Mouse (Mus musculus) urinary bladder, postnatal 25 days (tissue): ENCODE results near the gene Igdcc4.
"Not testable (repeated sequence)": the region's sequence is repeated elsewhere in the genome, so short reads cannot be mapped to it uniquely, and the experiment has no call there.

Experiments used
- DNase-seq: peaks from one replicate; pipeline ENCODE4 v3.0.0; 2022; ENCODE audit warnings: low spot score

Igdcc4 gene

DNA sequence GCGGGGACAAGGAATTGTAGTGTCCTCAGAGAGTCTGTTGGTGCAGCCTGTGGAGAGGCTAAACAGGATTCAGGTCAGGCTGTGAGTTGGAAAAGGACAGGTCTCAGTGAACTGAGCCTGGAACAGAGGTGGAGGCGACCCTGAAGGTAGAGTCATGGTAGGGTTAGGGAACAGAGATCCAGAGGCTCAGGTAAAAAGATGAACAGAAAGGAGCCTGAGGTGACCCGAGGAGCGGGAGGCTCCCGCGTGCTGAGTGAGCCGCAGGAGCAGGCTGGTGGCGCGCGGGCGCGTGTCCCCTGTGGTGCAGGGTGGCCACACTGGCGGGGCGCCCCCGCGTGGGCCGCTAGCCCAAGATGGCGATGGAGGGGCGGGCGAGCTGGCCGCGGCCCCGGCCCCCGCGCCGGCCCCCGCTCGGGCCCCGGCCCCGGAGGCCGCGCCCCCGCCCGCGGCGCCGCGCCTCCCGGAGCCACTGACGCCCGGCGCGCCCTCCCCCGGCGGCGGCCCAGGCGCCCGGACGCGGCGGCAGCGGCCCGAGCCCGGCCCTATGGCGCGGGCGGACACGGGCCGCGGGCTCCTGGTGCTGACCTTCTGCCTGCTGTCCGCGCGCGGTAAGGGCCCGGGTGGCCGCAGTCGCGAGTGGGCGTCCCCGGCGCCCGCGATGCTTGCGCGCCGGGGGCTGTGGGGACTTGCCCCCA, at the start of gene Igdcc4:
Igdcc4 (plus strand) TSS at position 496 of the 695 bp plus-strand sequence.
- DNase-seq: peak; percentile 29

DNA sequence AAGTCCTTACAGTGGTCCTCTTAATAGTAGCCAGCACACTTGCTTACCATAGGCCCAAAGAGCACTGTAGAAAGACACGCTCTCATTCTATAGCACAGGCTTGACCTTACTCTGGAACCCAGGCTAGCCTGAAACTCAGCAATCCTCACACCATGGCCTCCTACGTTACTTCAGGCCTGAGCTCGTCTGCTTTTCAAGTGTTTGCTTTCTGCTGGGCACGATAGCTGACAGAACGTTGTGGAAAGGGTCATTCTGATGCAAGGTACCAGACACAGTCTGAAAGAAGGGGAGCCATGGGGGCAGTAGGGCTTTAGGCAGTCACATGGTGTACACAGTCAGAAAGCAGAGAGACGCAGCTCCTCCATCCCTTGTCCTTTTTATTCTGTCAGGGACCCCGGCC, 37.0 kb upstream of the Igdcc4 start:
- DNase-seq: no peak

DNA sequence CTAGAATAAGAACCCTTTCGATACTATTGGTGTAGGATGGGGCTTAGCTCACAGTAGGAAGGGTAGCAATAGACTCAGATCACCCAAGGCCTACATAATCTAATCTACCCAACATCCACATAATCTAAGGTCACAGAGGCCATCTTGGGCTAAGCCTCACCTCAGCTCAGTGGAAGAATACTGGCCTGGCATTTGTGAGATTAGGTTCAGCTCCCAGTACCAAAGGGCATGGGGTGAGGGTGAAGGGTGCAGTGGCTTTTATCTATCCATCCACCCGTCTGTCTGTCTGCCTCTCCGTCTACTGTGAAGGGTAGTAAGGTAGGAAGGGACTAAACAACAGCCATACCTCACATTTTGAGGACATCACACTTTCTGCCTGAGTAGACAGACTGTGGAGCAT, 30.7 kb upstream of the Igdcc4 start:
- no peak for DNase-seq

DNA sequence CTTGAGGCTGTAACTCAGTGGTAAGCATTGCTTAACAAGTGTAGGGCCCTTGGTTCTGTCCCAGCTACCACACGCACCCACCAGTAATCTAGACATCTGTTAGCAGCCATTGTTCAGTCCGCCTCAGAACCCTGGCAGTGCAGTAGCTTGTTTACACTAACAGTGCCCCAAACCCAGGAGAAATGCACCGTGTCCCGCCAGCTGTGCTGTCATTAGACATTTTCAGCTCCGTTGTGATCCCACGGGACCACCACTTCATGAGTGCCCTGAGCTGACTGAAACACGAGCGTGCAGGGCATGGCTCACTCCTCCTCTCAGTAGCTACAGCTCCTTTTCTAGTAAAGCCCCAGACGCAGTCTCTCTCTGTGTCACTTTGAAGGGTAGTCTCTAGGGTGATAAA, 27.7 kb upstream of the Igdcc4 start:
- DNase-seq: no peak

DNA sequence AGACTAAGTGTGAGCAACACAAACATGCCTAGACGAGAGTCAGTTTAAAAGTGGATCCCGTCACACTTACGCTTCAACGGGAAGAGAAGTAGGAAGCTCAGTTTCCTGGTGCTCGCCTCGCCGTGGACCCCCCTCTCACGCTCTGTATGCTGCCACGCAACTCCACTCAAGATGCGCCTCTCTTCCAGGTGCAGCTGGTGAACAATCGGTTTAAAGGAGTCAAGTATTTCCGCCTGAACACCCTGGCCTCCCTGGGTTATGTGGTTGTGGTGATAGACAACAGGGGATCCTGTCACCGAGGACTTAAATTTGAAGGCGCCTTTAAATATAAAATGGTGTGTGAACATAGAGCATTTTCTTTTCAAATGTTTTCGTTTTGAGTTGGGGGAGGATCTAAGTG, 27.0 kb upstream of the Igdcc4 start:
- DNase-seq: no peak

DNA sequence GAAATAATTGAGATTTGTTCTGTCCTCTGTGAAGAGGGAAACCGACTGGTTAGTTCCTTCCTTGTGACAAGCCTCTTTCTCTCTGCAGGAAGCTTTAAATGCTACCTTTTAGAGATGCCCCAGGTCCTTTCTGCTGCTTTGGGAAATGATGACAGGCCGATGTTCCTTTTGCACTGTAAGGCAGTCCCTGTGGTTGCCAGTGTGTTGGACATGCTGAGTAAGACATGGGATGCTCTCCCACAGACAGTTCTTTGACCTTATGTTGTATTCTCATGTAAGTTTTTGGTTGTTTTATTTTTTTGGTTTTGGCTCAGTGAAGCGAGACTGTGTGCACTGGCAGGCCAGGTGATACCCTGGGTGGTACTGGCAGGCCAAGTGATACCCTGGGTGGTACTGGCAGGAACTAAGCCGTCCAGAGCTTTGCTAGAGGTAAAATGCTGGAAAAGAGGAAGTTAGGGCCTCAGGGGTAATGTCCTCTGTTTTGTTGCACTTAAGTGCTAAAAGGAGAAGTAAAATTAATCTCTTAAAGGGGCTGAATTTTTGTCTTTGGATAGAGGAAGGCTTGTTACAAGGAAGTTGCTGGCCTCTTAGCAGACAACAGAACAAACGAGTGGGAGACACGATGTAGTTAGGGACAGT, 26.3 kb upstream of the Igdcc4 start:
- DNase-seq: no peak

DNA sequence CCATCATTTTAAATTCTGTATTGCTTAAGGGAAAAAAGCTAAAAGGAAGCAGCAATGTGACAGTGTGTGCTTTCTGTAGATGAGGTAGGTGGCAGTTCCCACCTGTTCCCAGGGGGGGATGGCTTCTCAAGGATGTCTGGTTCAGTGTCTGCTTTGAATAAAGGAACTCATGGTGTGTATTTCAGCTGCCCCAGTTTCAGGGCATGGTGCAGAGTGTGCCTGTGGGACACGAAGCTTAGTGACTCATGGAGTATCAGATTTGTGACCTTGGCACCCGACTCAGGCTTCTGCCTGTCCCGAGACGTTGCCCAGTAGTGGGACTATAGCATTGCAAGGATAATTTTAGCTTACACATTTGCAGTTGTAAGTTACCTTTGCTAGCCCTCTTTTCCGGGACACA, 23.8 kb upstream of the Igdcc4 start:
- DNase-seq: no peak

DNA sequence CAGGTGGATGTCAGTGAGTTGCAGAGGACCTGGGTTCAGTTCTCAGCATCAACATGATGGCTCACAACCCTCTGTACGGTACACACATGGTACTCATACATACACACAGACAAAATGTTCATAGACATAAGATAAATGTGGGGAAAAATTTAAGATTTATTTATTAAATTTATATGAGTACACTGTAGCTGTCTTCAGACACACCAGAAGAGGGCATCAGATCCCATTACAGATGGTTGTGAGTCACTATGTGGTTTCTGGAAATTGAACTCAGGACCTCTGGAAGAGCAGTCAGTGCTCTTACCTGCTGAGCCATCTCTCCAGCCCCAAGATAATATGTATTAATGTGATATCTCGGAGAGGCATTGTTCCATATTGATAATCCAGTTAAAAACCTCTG, 21.1 kb upstream of the Igdcc4 start:
- DNase-seq: not testable (repeated sequence)

DNA sequence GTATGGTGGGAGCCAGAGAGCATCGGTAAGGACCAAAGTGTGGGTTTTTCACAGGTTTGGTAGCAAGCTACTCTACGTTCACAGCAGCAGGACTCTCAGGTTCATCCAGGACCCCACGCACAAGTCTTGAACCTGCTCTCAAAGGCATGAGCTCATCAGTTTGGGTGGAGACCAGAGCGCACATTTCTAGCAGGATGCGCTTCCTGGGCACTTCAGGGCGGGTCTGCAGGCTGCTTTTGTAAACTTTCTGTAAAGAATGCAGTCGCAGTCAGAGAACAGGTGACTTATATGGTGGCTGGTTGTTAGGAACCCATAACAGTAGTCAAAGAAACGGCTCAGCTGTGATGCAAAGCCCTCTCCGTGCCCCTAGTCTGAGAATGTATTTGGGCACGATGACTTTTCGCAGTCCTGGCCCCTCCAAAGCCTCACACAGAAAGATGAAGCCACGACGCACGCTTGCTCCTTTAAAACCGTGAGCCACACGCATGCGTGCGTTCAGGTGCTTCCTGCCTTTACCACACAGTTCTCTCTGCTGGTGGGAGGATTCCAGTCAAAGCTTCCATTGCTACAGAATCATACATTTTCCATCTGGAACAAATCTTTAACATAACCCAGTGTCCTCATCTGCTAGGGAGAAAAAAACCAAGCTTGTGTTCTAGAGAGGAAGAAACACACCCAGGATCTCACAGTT, 18.1 kb upstream of the Igdcc4 start:
- DNase-seq: no peak

DNA sequence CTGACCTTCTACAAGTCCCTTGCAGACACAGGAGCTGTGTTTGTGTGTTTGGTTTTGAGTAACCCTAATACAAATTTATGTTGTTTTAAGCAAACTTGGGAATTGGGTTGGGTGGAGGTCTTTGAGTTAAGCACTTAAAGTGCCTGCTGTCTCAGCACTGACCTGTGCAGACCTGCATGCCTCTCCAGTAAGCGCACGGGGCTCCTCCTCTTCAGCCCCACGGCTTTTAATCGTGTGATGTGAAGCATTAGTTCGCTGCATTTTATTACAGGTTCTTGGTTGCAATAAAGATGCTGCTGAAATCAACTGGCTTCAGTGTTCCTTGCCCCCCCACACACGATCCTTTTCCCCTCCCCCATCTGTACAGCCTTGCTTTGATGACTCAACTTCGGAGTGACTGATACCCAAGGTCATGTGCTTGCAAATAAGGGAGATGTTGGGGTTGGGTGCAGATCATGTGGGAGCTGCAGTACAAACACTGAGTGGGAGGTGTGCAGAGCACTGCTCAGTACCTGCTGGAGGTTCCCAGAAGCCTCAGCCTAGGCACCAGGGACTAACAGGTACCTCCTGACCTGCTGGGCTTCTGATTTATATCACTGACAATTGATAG, 17.0 kb upstream of the Igdcc4 start:
- DNase-seq: no peak

DNA sequence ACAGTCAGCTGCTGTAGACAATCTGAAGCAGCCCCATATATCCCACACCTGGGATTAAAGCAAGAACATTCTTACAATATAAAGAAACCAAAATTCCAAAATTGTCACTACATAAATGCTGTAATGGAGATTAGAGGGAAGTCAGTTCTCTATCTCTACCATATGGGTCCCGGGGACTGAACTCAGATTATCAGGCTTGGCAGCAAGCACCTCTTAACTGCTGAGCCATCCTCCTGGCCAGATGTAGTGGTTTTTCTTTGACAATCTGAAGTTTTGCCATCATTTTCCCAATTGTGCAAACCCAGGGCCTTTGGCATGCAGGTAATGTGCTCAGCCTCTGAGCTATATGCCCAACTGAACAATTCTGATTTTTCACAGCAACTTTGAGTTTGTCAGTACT, 16.0 kb upstream of the Igdcc4 start:
- no peak for DNase-seq

DNA sequence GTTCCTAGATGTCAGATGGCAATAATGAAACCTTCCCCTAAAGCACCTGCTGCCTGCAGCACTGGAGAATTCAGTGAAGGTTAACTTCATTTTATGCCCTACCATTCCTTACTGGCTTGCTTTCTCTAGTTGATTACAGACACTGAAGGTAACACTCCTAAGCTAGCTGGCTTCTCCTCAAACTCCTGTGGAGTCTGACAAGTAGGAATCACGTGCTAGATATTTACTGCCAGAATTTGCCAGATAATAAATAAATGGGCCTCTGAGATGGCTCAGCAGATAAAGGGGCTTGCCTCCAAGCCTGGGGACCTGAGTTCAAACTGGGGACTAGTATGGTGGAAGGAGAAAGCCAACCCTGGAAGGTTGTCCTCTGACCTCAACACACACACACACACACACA, 14.5 kb upstream of the Igdcc4 start:
- no peak for DNase-seq

DNA sequence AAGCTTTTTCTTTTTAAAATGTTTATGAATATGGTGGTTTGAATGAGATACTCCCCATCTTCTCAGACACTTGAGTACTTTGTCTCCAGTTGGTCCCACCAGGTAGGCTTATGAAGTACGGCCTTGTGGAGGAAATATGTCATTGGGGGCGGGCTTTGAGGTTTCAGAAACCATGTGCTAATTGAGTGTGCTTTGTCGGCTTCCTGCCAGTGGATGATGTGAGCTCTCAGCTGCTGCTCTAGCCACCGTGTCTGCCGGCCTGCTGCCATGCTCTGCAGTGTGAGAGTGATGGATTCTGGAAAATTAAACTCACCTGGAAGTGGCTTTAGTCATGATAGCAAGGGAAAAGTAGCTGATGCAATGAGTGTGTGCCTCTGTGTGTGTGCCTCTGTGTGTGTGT, 13.8 kb upstream of the Igdcc4 start:
- DNase-seq: no peak

DNA sequence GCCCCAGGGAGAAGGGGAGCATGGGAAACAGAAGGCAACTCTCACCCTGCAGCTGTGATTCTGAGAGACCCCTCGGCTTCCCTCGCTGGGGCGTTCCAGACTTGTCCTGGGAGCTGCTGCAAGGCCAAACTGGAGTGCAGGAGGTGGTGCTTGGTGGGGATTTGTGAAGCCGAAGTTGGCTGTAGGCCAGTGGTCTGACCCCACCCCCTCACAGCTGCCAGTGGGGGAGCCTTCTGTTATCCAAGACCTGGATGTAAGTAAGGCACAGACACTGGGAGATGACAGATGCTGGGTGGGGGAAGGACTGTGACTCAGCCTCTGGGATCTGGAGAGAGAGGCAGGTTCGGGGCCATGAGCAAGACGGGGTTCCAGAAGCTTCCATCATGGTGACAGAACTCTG, 7.0 kb upstream of the Igdcc4 start:
- DNase-seq: peak; percentile 19

DNA sequence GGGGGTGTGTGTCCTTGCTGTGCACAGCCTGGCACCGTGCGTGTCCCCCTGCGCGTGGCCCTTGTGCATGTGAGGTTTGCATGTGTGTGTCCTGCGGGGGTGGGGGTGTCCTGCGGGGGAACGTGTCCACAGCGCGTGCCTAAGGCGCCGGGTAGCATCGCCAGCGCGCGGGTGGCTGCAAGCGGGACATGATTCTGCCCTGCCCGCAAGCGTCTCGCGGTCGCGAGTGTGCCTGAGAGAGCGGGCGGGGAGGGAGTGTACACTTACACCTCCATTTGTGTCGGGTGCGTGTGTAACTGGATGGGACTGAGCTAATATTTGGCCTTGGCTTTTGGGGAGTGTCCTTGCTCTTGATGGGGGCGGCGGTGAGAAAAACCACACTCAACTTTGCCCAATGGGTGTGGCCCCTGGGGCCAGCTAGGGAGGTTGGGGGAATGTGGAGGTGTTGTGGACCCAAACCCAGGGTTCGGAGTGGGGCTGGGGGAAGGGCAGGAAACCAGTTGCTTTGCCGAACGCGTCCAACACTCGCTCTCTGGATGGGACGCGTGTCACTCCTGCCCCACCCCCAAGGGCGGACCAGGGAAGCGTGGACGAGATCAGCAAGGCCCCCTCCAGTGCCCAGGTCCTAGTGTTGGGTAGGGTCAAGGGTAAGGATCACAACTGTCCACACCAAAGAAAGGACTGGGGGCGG, 545 bp downstream of the Igdcc4 start:
- DNase-seq: peak; percentile 45

DNA sequence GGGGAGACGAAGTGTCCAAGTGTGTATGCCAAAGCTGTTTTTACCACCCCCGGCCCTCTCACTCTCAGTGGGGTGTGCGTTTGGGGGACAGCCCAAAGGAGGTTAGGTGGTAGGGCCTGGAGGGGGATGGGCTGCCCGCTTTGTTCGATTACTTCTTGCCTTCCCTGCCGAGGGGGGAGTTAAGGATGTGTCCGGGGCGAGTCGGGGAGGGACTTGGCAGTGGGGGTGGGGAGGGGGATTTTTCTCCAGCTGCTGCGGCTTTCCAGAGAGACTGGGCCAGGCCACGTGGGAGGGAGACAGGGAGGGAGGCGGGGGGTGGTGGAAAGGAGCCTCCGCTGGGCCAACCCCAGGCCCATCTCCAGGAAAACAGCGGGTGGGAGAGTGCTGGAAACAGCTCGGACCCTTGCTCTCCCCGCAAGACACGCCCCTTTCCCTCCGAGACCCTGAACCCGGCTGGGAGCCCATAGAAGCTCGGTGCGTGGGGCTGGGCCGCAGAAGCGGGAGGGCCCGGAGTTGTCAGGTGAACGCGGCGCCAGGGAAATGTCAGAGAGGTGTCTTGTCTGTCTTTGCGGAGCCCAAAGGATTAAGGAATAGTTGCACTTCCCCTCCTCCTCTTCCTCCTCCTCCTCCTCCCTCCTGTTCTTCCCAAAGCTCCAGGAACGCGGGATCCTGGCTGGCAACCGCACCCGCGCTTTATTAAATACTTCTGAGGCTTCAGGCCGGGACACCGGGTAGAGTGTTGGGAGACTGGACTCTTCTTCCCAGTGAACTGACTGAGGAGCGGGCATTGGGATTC, 1.3 kb downstream of the Igdcc4 start:
- DNase-seq: peak; percentile 37

DNA sequence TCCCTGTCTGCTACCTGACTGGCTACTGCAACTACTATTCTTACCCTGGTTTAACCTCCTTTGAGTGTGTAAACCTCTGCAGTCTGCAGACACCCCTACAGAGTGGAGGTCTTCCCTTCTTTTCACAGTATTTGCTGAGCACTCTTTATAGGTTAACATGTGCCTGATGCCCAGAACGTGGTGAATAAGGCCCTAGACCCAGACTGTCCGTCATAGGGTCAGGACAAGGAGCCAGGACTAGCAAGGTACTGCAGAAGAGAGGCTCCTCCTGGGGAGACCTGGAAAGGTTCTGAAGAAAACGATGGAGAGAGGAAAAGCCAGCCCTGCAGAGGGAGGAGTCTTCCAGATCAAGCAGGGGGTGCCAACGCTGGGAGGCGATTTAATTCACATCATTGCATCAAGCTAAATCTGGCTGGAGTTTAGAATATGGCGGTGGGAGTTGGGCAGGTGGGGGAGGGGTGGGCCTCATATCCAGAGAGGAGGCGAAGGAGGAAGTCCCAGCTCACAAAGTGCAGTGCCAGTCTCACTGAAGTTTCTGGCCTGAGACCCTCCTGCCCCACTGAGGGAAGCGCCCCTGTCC, 2.0 kb downstream of the Igdcc4 start:
- DNase-seq: no peak

DNA sequence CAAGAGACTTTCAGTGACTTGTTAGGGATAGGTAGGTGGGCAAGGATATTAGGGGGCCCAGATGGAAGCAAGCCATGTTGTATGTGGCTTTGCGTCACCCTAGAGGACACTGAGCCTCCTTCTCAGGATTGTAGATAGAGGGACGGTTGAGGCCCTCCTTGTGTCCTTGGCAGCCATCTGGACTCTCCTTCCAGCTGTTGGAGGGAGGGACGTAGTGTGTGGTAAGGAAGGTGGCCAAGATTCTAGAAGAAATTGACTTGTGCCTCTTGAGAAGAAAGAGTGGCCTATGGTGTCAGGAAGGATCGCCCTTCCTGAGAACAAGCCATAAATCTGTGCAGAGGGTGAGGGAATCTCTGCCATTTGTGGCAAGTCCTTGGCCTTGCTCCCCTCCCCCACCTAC, 5.5 kb downstream of the Igdcc4 start:
- DNase-seq: no peak

DNA sequence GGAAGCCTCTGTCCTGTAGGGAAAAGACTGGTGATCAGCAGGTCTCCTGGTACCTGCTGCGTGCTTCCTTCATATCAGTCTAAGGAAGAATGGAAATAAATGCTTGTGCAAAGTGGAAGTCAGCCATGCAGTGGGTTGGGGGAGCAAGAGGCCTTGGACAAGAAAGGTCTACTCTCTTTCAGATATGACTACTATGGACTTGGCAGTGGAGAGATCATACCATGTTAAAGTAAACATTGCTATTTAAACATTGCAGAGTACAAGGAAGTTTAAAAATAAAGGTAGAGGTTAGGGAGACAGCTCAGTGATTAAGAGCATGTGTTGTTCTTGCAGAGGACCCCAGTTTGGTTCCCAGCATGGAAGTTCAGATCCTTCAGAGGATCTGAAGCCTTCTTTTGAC, 6.6 kb downstream of the Igdcc4 start:
- no peak for DNase-seq

DNA sequence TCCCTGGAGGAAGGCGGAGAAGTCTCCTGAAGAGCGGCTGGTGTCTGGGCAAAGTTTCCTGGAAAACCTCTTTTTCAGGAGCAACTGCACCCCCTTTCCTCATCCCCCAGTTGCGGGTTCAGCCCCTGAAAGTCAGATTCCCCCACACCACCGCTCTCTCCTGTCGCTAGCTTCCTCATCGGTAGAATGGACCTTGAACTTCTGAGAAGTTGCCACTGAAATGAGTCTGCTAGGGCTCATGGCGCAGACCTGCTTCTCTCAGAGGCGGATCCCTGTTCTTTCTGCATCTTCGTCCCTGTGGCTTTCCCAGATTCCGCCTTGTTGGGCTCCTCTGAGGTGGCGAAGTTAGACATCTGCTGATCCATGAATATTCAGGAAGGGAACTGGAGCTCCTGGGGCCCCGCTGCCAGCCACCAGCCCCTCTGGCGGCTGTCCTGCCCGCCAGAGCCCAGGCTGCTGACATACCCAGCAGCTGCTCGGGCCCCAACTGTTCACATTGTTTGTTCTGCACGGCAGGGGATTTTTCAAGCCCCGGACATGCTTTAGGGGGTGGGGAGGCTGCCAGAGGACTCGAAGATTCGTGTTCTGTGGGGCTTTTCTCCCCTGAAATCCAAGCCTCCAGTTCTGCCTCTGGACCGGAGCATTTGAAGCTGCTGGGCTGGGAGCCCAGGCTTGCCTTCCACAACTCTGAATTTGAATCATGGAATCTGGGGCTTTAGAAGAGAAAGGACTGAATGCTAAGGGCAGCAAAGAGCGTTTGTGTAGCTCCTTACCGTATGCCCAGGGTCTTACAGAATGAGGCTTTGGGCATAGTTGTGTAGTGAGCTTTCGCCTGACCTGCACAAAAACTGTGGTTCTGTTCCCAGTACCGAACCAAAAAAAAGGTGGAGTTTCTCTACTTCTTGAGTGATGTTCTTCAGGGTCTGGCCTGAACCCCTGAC, 8.1 kb downstream of the Igdcc4 start:
- no peak for DNase-seq
